Mouse (Mus musculus) lung, adult 2 months (tissue): ENCODE measurements around the gene Gm39653. TPM values are rescaled to one million over a fixed set of nuclear protein-coding genes. Genes with fewer than 3 reads are reported as not detected.

Source experiments
- DNase-seq: peaks from one replicate; pipeline ENCODE4 v3.0.0; 2022
- H3K4me1 ChIP-seq: fragments of 200-500 bp; 2 replicates; pipeline ENCODE4 v1.6.1; 2011; ENCODE audit warnings: low read length; ENCODE audit not compliant: control insufficient read depth, insufficient read depth
- H3K4me3 ChIP-seq: fragments of 200-500 bp; replicated peaks from 2 replicates; pipeline ENCODE3; 2011; ENCODE audit warnings: low read depth, mild to moderate bottlenecking, control low read depth, low read length; ENCODE audit errors: extremely low read depth
- CTCF ChIP-seq: fragments of 200-500 bp; IDR thresholded peaks from 2 replicates; pipeline ENCODE4 v1.5.1; 2011; ENCODE audit warnings: mild to moderate bottlenecking, low read length, control low read depth; ENCODE audit not compliant: insufficient read depth
- POLR2A ChIP-seq: fragments of 200-500 bp; IDR thresholded peaks from 2 replicates; pipeline ENCODE4 v1.6.1; 2011; ENCODE audit warnings: low read depth, mild to moderate bottlenecking, control low read depth, low read length, borderline replicate concordance; ENCODE audit errors: extremely low read depth
- WGBS: fragments of 180-500 bp; shearing (Covaris S2); methylation state at CpG from one replicate; pipeline ENCODE4 v1.1.7; 2018; 5-methylcytosine and 5-hydroxymethylcytosine counted together
- polyA plus RNA-seq: library from polyadenylated mRNA; depleted of rRNA; stranded (reverse); fragments of >200 nt; gene quantifications from 2 replicates; pipeline ENCODE4 v1.2.3, GENCODE M21; 2012; rRNA removed

The Gm39653 gene
- polyA plus RNA-seq, 1 experiment = not detected

DNA sequence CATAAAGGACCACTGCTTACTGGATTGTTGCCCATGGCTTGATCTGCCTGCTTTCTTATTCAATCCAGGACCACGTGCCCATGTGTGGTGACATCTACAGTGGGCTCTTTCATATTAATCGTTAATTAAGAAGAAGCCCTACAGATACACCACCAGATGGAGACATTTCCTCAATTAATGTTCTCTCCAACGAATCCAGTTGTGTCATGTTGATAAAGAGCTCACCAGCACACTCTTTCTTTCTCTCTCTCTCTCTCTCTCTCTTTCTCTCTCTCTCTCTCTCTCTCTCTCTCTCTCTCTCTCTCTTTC lies 53.0 kb downstream of the Gm39653 start:
- H3K4me3 ChIP-seq = no peak overlapping the region
- TF ChIP-seq POLR2A = no peak
- no peak for TF ChIP-seq CTCF
- WGBS = 1% methylated on average over 3 of the region's 3 CpGs
- H3K4me1 ChIP-seq = peaks cover 2% of the 10 kb centered on the region; the same call in 1 of the 2 replicates
- DNase-seq = no peak

Other genes starting within 250 kb of the Gm39653 start
- 2.6 and 2.9 TPM in 2 replicates for gene Adam23, start 170.1 kb upstream of the Gm39653 start, polyA plus RNA-seq
- 0.06 and 0.07 TPM in 2 replicates for gene Dytn, start 71.0 kb downstream of the Gm39653 start, polyA plus RNA-seq
- 0.77 and 1.6 TPM in 2 replicates for gene Mdh1b, start 114.3 kb downstream of the Gm39653 start, polyA plus RNA-seq
- gene Fastkd2, start 114.6 kb downstream of the Gm39653 start, polyA plus RNA-seq = 1.5 and 3.3 TPM in 2 replicates
- gene 4933402D24Rik, start 153.3 kb downstream of the Gm39653 start, polyA plus RNA-seq = not detected in 2 replicates